Mouse (Mus musculus) heart, embryonic 14.5 days (tissue): ENCODE measurements around the gene Ccdc73. TPM values are rescaled to one million over a fixed set of nuclear protein-coding genes. Genes with fewer than 3 reads are reported as not detected.

Experiments used
- ATAC-seq: fragments of 200-750 bp; cut with Nextera tagmentation; 2 replicates; pipeline ENCODE4 v1.8.0; 2017; ENCODE audit warnings: low read depth, moderate TSS enrichment; ENCODE audit not compliant: insufficient number of reproducible peaks, insufficient read depth, low FRiP score
- H3K27ac ChIP-seq, 2 experiments: fragments of 200-500 bp in 1 of 2; fragments of 300-500 bp in 1 of 2; sonication (generic) in 1 of 2; replicated peaks in 1 of 2; 2 replicates each; pipeline ENCODE4 v1.5.1; 2012 to 2014; ENCODE audit warnings: low read depth in 2 of 2, low read length in 2 of 2, control low read depth in 1 of 2, mild to moderate bottlenecking in 1 of 2, mixed read lengths in 1 of 2; ENCODE audit not compliant: control insufficient read depth in 1 of 2, insufficient read depth in 1 of 2
- H3K27me3 ChIP-seq: fragments of 300-500 bp; sonication (generic); 2 replicates; pipeline ENCODE4 v1.6.1; 2014; ENCODE audit warnings: mild to moderate bottlenecking, low read length, control low read depth; ENCODE audit not compliant: control insufficient read depth, insufficient read depth
- H3K36me3 ChIP-seq: fragments of 300-500 bp; sonication (generic); 2 replicates; pipeline ENCODE4 v1.6.1; 2014; ENCODE audit warnings: mild to moderate bottlenecking, control low read depth, low read length, mixed read lengths; ENCODE audit not compliant: control insufficient read depth, insufficient read depth
- H3K4me1 ChIP-seq, 2 experiments: fragments of 200-500 bp in 1 of 2; fragments of 300-500 bp in 1 of 2; sonication (generic) in 1 of 2; 2 replicates each; pipeline ENCODE4 v1.6.1; 2012 to 2014; ENCODE audit warnings: low read length in 2 of 2, control low read depth in 1 of 2, mixed read lengths in 1 of 2; ENCODE audit not compliant: control insufficient read depth in 2 of 2, insufficient read depth in 2 of 2
- H3K4me2 ChIP-seq: fragments of 300-500 bp; sonication (generic); 2 replicates; pipeline ENCODE4 v1.6.1; 2014; ENCODE audit warnings: mild to moderate bottlenecking, low read length
- H3K4me3 ChIP-seq, 2 experiments: fragments of 200-500 bp in 1 of 2; fragments of 300-500 bp in 1 of 2; sonication (generic) in 1 of 2; 2 replicates each; pipeline ENCODE4 v1.5.1; 2012 to 2014; ENCODE audit warnings: low read length in 2 of 2, mild to moderate bottlenecking in 2 of 2, control low read depth in 1 of 2, low read depth in 1 of 2, moderate library complexity in 1 of 2; ENCODE audit not compliant: control insufficient read depth in 1 of 2, insufficient read depth in 1 of 2
- H3K9ac ChIP-seq: fragments of 300-500 bp; sonication (generic); 2 replicates; pipeline ENCODE4 v1.6.1; 2014; ENCODE audit warnings: mild to moderate bottlenecking, low read length
- H3K9me3 ChIP-seq: fragments of 300-500 bp; sonication (generic); 2 replicates; pipeline ENCODE4 v1.6.1; 2016; ENCODE audit warnings: low read length, control low read depth; ENCODE audit not compliant: control insufficient read depth
- WGBS: fragments of 180-500 bp; shearing (Covaris S2); extraction: QIAGEN DNeasy Blood & Tissue Kit; methylation state at CpG from one replicate; pipeline ENCODE4 v1.1.7; 2014; 5-methylcytosine and 5-hydroxymethylcytosine counted together
- polyA plus RNA-seq: library from polyadenylated mRNA; unstranded; fragments of >200 nt; fragmentation: Nextera tagmentation; extraction: Ambion mirVana; gene quantifications from 2 replicates; pipeline ENCODE4 v1.2.1, GENCODE M21; 2014

Ccdc73 gene
- polyA plus RNA-seq, 1 experiment from 2014 or later = 10.4 TPM

- no peak overlapping the region for H3K4me2 ChIP-seq
- no peak overlapping the region for H3K27ac ChIP-seq
- no peak overlapping the region for H3K4me3 ChIP-seq
- no peaks in the 10 kb centered on the region for H3K9me3 ChIP-seq
- 45% methylated on average over 2 of the region's 2 CpGs for WGBS
- no peaks in the 10 kb centered on the region for H3K27me3 ChIP-seq
- H3K36me3 ChIP-seq = no peaks in the 10 kb centered on the region
- no peak for ATAC-seq
- no peaks in the 10 kb centered on the region for H3K4me1 ChIP-seq
- H3K9ac ChIP-seq = no peak overlapping the region
These were observed 114.1 kb downstream of the Ccdc73 start for GRCm38 (mm10) chr2:104981712-104982111.

DNA sequence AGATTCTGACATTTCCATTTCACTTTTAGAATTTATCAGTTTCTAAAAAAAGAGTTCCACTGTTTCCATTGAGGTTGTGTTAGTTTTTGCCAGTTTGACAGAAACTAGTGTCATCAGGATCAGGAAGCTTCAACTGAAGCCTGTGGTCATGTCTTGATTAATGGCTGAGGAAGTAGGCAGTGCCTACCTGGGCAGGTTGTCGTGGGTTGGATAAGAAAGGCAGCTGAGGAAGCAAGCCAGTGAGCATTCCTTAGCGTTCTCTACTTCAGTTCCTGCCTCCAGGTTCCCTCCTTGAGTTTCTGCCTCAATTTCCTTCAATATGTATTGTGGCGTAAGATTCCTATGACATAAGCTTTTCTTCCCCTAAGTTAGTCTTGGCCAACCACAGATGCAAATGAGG is 118.2 kb downstream of the Ccdc73 start:
- Histone ChIP-seq H3K36me3 (no peaks in the 10 kb centered on the region), H3K4me1 (no peaks in the 10 kb centered on the region), H3K9me3 (no peaks in the 10 kb centered on the region), H3K27me3 (no peaks in the 10 kb centered on the region), H3K4me2 (no peak overlapping the region), H3K27ac (no peak overlapping the region), H3K4me3 (no peak overlapping the region), H3K9ac (no peak overlapping the region)
- 67% methylated on average over 3 of the region's 3 CpGs for WGBS
- ATAC-seq = no peak

DNA sequence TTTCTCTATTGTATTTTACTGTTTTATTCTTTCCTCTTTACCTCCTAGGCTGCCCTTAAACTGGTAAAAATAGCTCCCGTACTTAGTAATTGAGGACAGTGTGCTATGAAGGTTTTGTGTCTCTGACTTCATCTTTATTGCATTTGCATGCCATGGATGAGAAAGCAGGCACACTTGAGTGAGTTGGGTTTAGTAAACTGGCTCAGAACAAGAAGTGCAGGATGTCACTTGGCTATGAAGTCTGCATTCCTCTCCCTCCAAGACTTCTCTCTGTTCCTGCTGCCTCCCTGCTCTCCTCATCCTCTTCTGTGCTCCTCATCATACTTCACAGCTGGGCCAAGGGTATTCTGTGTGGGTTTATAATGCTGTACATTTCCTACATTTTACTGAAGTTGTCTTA is 121.4 kb downstream of the Ccdc73 start:
- 81% methylated on average over 1 of the region's 1 CpGs for WGBS
- Histone ChIP-seq H3K4me2 (no peak overlapping the region), H3K4me1 (no peaks in the 10 kb centered on the region), H3K9ac (no peak overlapping the region), H3K27me3 (no peaks in the 10 kb centered on the region), H3K36me3 (no peaks in the 10 kb centered on the region), H3K27ac (no peak overlapping the region), H3K9me3 (no peaks in the 10 kb centered on the region), H3K4me3 (no peak overlapping the region)
- no peak for ATAC-seq

GRCm38 (mm10) chr2:104994436-104994835 is 126.8 kb downstream of the Ccdc73 start:
- 56% methylated on average over 2 of the region's 2 CpGs for WGBS
- no peaks in the 10 kb centered on the region for H3K4me1 ChIP-seq
- no peaks in the 10 kb centered on the region for H3K27me3 ChIP-seq
- no peak overlapping the region for H3K27ac ChIP-seq
- ATAC-seq = no peak
- H3K9ac ChIP-seq = no peak overlapping the region
- no peak overlapping the region for H3K4me3 ChIP-seq
- H3K4me2 ChIP-seq = no peak overlapping the region
- H3K9me3 ChIP-seq = no peaks in the 10 kb centered on the region
- H3K36me3 ChIP-seq = peaks cover 25% of the 10 kb centered on the region

DNA sequence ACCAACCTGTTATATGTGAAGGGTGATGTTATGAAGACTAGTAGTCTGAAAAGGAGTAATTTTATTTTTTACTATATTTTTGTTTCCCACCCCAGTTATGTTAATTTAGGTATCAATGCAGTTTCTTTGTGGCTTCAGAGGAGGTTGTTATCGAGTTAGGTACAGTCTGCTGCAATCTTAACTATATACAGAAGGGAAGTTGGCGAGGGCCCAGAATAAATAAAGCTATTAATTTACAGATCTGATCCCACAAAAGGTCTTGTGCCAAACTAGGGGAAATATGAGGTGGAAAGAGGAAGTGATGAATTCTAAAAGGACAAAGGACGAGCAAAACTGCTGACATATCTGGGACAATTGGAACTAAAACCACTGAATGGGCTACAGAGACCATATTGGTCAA is 128.6 kb downstream of the Ccdc73 start:
- H3K4me1 ChIP-seq = no peaks in the 10 kb centered on the region
- 76% methylated on average over 3 of the region's 3 CpGs for WGBS
- no peaks in the 10 kb centered on the region for H3K9me3 ChIP-seq
- H3K9ac ChIP-seq = no peak overlapping the region
- no peaks in the 10 kb centered on the region for H3K27me3 ChIP-seq
- no peak overlapping the region for H3K27ac ChIP-seq
- ATAC-seq = no peak
- H3K36me3 ChIP-seq = peaks cover 37% of the 10 kb centered on the region
- no peak overlapping the region for H3K4me3 ChIP-seq
- no peak overlapping the region for H3K4me2 ChIP-seq

GRCm38 (mm10) chr2:105007236-105007635 is 139.6 kb downstream of the Ccdc73 start:
- H3K4me2 ChIP-seq = no peak overlapping the region
- H3K9me3 ChIP-seq = no peaks in the 10 kb centered on the region
- no peak for ATAC-seq
- H3K36me3 ChIP-seq = peaks cover 90% of the 10 kb centered on the region
- H3K4me1 ChIP-seq = no peaks in the 10 kb centered on the region
- no peak overlapping the region for H3K9ac ChIP-seq
- no peaks in the 10 kb centered on the region for H3K27me3 ChIP-seq
- H3K4me3 ChIP-seq = no peak overlapping the region
- no peak overlapping the region for H3K27ac ChIP-seq

GRCm38 (mm10) chr2:105016192-105016966 is 148.8 kb downstream of the Ccdc73 start:
- no peaks in the 10 kb centered on the region for H3K27me3 ChIP-seq
- peak overlapping the region; percentile 96 to 98 for H3K4me3 ChIP-seq
- ATAC-seq = peak; percentile 59; the same call in 1 of the 2 replicates
- peak overlapping the region; percentile 90 for H3K4me2 ChIP-seq
- peaks cover 0 to 11% of the 10 kb centered on the region in 2 experiments; a peak in 3 of 4 replicates for H3K4me1 ChIP-seq
- peaks cover 25% of the 10 kb centered on the region for H3K36me3 ChIP-seq
- peak overlapping the region; percentile 42 to 75; a peak in 3 of 4 replicates for H3K27ac ChIP-seq
- WGBS = under 1% methylated on average over 43 of the region's 43 CpGs
- peak overlapping the region; percentile 94 for H3K9ac ChIP-seq
- H3K9me3 ChIP-seq = no peaks in the 10 kb centered on the region

DNA sequence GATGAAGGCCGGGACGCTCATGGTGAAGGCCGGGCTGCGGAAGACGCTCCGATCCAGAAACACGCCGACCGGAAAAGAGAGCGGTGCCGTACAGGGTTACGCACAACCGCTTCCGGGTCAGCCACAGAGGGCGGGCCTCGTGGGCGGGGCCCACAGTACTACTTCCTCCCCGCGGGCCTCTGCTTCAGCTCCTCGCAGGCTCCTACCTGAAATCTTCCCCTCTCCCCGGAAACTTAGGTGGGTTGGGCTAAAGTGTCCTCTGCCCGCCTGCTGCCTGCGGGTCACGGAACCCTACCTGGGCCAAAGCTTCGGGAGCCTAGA is 149.3 kb downstream of the Ccdc73 start, which contains the start of gene Eif3m:
Eif3m (minus strand) TSS at position 114 of the 321 bp plus-strand sequence.
- Histone ChIP-seq H3K9ac (peak within 1 kb of the TSS; percentile 94), H3K4me3 (peak within 1 kb of the TSS; percentile 96 to 98), H3K36me3 (peaks cover 20% of the 10 kb centered on the region), H3K4me1 (peaks cover 0 to 11% of the 10 kb centered on the region in 2 experiments; a peak in 3 of 4 replicates), H3K4me2 (peak within 1 kb of the TSS; percentile 90), H3K27me3 (no peaks in the 10 kb centered on the region), H3K9me3 (no peaks in the 10 kb centered on the region), H3K27ac (peak within 1 kb of the TSS; percentile 43 to 75; a peak in 3 of 4 replicates)
- WGBS = under 1% methylated on average over 18 of the region's 25 CpGs
- ATAC-seq = peak; percentile 98
